Mouse (Mus musculus) A20 (cell line): Measurements from ENCODE around the gene Sptssb.

Source experiments
- DNase-seq: peaks from one replicate; pipeline ENCODE4 v3.0.0-alpha.2; 2011; ENCODE audit warnings: low read depth, low spot score

The Sptssb gene

GRCm38 (mm10) chr3:69859858-69860588, at the start of gene Sptssb:
Sptssb (minus strand) TSS chr3:69859940.
- no peak for DNase-seq

- DNase-seq = peak; percentile 41
These were observed 48.3 kb upstream of the Sptssb start for GRCm38 (mm10) chr3:69908074-69908473.

DNA sequence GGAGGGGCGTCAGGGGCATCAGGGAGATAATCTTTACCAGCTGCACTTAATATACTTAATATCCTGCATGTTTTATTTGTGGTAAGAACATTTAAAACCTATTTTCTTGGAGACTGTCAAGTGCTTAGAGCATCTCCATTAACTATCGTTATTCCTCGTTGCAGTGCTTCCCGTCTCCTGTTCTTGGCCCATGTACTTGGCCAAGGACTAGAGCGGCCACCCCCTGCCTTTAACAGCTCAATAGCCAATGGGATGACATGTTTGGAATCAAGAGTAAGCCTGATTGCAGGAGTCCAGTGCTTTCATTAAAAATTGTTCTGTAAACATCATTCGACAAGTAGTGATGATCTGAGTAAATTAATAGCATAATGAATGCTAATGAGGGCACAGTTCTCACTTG, 47.8 kb upstream of the Sptssb start:
- no peak for DNase-seq

DNA sequence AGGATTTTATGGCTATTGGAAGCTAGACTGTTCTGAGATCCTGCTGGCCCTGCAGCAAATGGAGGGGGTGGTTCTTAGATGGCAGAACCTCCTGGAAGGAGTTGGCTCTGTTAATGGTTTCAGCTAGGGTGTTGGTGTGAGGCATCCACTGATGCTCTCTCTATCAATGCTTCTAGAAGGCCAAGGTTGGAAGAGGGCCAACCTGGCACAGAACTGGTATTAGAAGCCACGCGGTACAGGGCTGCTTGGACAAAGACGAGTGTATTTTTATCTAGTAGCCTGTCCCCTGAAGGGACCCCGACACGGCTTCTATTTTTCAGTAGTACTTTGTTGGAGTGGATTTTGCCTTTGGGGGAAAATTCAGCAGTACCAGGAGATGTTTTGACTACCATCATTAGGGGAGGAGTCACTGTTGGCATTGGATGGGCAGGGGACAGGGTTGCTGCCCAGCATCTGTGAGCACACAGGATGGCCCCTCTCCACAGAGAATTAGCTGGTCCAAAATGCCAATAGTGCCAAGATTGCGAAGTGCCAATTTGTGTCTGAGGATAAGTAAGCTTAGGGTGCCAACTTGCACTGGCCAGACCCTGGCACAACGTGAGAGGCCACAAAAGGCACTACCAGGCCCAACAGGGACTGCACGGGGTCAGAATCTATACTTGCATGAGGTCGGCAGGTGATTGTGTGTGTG, 43.2 kb upstream of the Sptssb start:
- no peak for DNase-seq

- no peak for DNase-seq
These were observed 42.6 kb upstream of the Sptssb start for GRCm38 (mm10) chr3:69902382-69902781.

DNA sequence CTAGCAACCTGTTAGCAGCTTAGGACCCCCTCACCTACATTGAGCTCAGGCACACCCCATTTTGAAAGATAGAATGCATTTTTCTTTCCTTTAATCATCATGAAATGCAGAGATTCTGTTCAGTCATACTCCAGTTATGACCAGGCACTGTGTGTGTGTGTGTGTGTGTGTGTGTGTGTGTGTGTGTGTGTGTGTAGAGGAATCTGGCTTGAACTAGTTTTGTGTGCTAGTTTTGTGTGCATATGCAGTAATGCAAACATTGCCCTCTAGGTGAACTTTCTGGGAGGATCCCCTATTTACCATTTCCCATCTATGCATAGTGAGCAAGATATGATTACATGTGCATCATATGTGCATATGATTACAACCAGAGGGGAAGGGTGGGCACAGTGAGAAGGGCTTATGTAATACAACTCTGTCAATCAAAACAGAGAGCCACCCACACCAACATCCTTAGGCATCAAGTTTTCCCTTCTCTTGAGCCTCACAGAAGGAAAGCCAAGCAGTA, 42.2 kb upstream of the Sptssb start:
- no peak for DNase-seq

- no peak for DNase-seq
These were observed 40.6 kb upstream of the Sptssb start for GRCm38 (mm10) chr3:69900335-69900734.

DNA sequence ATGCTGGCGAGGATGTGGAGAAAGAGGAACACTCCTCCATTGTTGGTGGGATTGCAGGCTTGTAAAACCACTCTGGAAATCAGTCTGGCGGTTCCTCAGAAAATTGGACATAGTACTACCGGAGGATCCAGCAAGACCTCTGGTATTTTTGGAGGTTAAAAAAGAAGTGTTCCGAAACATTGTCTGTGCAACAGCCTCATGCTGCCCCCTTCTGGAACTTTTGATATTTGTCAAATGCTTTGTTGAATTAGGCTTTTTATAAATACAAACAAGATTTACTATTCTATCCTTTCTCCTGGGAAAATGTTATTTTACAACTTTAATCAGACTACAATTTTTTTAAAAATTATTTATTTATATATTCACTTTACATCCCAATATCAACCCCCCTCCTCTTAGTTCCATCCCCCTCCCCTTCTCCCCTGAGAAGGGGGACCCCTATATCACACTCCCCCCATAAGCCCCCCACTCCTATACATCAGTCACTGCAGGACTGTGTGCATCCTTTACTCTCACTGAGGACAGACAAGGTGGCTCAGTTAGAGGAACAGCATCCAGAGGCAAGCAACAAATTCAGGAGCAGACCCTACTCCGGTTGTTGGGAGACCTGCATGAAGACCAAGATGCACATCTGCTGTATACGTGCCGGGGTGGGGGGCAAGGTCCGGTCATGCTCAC, 38.3 kb upstream of the Sptssb start:
- peak; percentile 44 for DNase-seq

GRCm38 (mm10) chr3:69895516-69895915, 35.8 kb upstream of the Sptssb start:
- no peak for DNase-seq

DNA sequence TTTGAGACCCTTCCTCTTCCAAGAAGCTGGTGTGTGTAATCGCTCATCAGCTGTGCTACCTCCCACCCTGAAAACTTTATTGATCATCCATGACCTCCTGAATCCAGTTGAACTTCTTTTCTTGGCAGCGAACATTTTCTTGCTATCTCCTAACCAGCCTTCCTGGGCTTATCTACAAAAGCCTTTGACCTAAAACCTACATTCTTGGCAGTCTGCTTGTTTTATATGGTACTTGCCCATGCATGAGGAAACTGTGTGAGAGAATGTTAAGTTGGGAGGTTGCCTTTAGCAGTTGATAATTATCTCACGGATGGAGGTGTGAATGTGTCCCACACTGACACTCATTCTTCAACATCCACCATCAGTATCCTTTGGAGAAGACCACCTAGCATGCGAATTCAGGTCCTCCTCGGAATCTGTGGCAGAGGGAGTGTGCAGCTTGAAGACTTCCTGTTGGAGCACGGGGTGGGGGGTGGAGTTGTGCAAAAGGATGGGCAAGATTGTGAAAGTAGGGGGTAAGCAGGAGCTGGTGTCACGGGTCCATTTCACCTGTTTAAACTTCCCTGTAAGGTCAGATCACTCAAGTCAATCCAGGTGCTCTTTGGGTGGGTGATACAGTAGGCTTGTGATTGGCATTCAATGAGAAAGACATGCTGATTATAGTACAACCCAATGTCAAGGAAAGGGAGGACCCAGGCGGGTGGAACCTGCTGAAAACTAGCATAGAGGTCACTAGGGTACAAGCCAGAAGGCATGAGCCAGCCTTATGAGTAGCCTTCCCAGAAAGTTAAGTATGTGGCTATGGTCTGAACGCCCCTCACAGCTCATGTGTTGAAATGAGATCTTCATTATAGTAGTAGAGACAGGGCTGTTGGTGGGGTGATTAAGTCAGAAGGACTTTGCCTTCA, 32.7 kb upstream of the Sptssb start:
- DNase-seq = no peak

DNA sequence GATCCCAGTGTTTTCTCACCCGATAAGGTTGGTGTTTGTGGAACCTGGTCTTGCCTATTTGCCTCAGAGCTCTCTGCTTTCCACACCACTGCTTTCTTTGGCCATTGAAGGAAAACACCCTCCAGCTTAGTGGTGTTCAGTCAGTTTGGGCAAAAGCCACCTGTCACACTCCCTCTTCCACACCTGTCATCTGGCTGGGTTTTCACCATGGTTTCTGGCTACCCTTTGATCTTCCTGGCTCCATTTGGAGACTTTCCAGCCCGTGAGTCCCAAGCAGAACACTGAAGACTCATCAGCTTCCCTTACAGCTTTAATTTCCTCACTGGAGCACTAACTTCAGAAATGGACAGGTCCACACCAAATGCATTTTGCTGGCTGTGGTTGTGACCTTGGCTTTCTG, 26.1 kb upstream of the Sptssb start:
- no peak for DNase-seq

DNA sequence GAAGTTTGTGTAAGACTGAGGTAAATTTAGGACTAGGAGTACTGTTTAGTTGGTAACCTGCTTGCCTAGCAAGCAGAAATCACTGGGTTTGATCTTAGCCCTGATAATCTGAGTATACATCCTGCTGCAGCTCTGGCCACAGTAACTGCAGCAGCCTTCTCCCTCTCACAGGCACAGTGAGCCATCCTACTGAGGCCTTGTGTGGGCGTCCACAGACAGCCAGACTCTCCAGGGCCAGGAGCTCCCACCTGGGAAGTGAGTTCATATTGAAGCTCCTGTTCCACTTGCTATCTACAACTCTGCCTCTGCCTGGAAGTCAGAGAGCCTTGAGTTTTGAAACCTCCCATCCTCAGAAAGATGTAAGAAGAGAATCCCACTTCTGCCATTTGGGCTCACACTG, 24.0 kb upstream of the Sptssb start:
- no peak for DNase-seq

- no peak for DNase-seq
These were observed 17.8 kb upstream of the Sptssb start for GRCm38 (mm10) chr3:69877538-69877937.

GRCm38 (mm10) chr3:69874721-69875120, 15.0 kb upstream of the Sptssb start:
- no peak for DNase-seq

- no peak for DNase-seq
These were observed 13.1 kb upstream of the Sptssb start for GRCm38 (mm10) chr3:69872661-69873327.

GRCm38 (mm10) chr3:69871174-69871573, 11.4 kb upstream of the Sptssb start:
- no peak for DNase-seq

DNA sequence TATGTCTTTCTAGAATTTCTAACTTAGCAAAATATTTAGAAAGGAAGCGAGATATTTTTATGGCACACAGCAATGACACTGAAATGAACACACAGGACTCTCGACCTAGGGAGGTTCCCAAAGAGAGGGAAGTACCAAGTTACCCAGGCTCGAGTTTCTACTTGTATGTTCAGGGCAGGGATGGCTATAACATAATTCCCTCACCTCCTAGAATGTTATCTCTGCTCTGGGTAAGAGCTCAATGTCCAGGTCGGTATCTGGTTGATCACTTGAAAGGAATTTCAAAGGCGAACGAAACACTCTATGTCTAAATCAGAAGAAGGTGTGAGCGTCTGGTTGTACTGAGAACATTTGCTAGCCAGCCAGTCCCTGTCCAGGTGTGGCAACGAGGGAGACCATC, 10.0 kb upstream of the Sptssb start:
- no peak for DNase-seq

DNA sequence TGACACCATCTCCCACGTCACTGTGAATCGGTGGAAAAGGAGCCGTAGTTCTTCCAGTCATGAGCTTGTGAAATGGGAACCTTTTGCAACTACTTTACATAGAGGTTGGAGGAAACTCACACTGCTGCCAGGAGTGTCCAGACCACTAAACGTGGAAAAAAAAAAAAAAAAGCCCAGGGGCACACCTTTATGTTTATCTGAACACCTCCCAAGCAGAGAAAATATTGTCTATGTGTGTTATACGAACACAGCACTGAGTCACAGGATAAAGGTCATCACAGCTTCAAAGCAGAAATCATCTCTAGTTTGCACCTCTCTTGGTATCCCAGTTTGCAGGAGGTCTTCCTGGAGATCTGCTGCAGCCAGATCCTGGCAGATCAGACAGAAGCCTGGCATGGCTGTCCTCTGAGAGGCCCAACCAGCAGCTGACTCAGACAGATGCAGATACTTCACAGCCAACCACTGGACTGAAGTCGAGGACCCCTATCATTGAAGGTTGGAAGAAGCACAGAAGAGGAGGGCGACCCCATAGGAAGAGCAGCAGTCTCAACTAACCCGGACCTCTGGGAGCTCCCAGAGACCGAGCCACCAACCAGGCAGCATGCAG, 2.2 kb upstream of the Sptssb start:
- DNase-seq = no peak

DNA sequence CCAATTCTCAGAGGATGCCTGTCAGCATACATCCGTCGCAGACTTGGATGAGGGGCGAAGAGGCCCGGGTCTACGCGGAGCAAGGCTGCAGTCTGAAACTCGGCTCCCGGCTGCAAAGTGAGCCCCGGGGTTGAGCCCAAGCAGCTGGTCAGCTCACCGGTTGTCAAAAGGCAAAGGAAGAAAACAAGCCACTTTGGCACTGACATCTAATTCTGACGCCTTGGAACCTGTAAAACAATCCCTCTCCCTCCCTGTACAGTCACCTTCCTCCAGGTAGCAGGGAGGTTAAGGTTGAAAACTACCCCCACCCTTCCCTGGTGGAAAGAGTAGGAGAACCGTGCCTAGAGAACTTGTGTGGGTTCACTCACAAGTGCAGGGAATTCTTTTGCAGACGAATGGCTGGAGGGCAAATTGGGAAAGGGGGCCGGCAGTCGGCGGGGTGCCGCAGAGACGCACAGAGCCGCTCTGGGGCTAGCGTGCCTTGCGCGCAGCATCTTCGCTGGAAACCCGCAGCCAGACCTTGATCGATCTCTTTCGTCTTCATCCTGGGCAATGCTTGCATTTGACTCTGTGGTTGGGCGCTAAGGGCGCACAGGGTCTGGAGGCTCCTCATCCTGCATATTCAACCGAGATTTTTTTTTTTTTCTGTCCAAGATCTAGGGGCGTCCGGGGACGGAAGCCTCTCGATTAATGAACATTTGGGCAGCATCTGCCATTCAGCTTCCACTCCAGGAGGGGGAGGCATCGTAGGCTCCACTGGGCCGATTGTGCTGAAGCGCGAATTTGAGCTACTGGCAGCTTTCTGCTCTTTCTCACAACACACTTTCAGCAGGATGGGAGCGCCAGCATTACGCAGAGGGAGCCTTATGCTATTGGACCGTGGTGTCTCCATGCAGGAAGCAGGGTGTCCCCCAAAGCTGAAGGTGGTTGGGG, 1.1 kb upstream of the Sptssb start:
- no peak for DNase-seq
